Mouse (Mus musculus) kidney, embryonic 16.5 days (tissue): ENCODE data around the gene Gpr182. TPM values are rescaled to one million over a fixed set of nuclear protein-coding genes. Genes with fewer than 3 reads are reported as not detected.
A peak's percentile ranks its signal among the peaks of the same experiment; 100 is the strongest.

ENCODE experiments used
- ATAC-seq: fragments of 200-750 bp; cut with Nextera tagmentation; 2 replicates; pipeline ENCODE4 v1.8.0; 2017; ENCODE audit warnings: moderate TSS enrichment; ENCODE audit not compliant: low FRiP score, low TSS enrichment
- H3K27ac ChIP-seq: fragments of 300-500 bp; sonication (generic); 2 replicates; pipeline ENCODE4 v1.5.1; 2014; ENCODE audit warnings: low read length
- H3K27me3 ChIP-seq: fragments of 300-500 bp; sonication (generic); 2 replicates; pipeline ENCODE4 v1.6.1; 2014; ENCODE audit warnings: low read length, control low read depth, mixed read lengths; ENCODE audit not compliant: insufficient read depth
- H3K36me3 ChIP-seq: fragments of 300-500 bp; sonication (generic); 2 replicates; pipeline ENCODE4 v1.6.1; 2014; ENCODE audit warnings: low read length, control low read depth, mixed read lengths; ENCODE audit not compliant: insufficient read depth
- H3K4me1 ChIP-seq: fragments of 300-500 bp; sonication (generic); 2 replicates; pipeline ENCODE4 v1.6.1; 2014; ENCODE audit warnings: low read length, control low read depth, mixed read lengths; ENCODE audit not compliant: insufficient read depth
- H3K4me2 ChIP-seq: fragments of 300-500 bp; sonication (generic); replicated peaks from 2 replicates; pipeline ENCODE4 v1.6.1; 2014; ENCODE audit warnings: low read depth, low read length
- H3K4me3 ChIP-seq: fragments of 300-500 bp; sonication (generic); 2 replicates; pipeline ENCODE4 v1.5.1; 2014; ENCODE audit warnings: mild to moderate bottlenecking, low read length
- H3K9ac ChIP-seq: fragments of 300-500 bp; sonication (generic); replicated peaks from 2 replicates; pipeline ENCODE4 v1.6.1; 2014; ENCODE audit warnings: low read length
- H3K9me3 ChIP-seq: fragments of 300-500 bp; sonication (generic); 2 replicates; pipeline ENCODE4 v1.6.1; 2016; ENCODE audit warnings: low read length, control low read depth
- WGBS: fragments of 180-500 bp; shearing (Covaris S2); extraction: QIAGEN DNeasy Blood & Tissue Kit; methylation state at CpG from one replicate; pipeline ENCODE4 v1.1.7; 2014; 5-methylcytosine and 5-hydroxymethylcytosine counted together
- polyA plus RNA-seq: library from polyadenylated mRNA; unstranded; fragments of >200 nt; fragmentation: Nextera tagmentation; extraction: Ambion mirVana; gene quantifications from 2 replicates; pipeline ENCODE4 v1.2.1, GENCODE M21; 2015

Gpr182 gene
- polyA plus RNA-seq, 1 experiment from 2014 or later, result 11.9 TPM

GRCm38 (mm10) chr10:127739661-127740161 is 11.8 kb downstream of the Gpr182 start:
- under 1% methylated on average over 47 of the region's 55 CpGs for WGBS
- Histone ChIP-seq H3K4me3 (peak overlapping the region; percentile 88), H3K27me3 (no peaks in the 10 kb centered on the region), H3K9me3 (no peaks in the 10 kb centered on the region), H3K36me3 (peaks cover 33% of the 10 kb centered on the region), H3K9ac (peak overlapping the region; percentile 97), H3K4me1 (peaks cover 14% of the 10 kb centered on the region), H3K4me2 (peak overlapping the region; percentile 81), H3K27ac (peak overlapping the region; percentile 91)
- ATAC-seq, result peak; percentile 60

GRCm38 (mm10) chr10:127739083-127739660 is 12.4 kb downstream of the Gpr182 start, which contains the start of gene Zbtb39:
TSS of gene Zbtb39 (plus strand) at chr10:127739538.
- WGBS, result under 1% methylated on average over 33 of the region's 61 CpGs
- peak within 1 kb of the TSS; percentile 97 for H3K9ac ChIP-seq
- peak within 1 kb of the TSS; percentile 91 for H3K27ac ChIP-seq
- H3K36me3 ChIP-seq, result peaks cover 28% of the 10 kb centered on the region
- ATAC-seq, result peak; percentile 81
- peak within 1 kb of the TSS; percentile 81 for H3K4me2 ChIP-seq
- H3K4me3 ChIP-seq, result peak within 1 kb of the TSS; percentile 88
- no peaks in the 10 kb centered on the region for H3K27me3 ChIP-seq
- H3K9me3 ChIP-seq, result no peaks in the 10 kb centered on the region
- H3K4me1 ChIP-seq, result peaks cover 14% of the 10 kb centered on the region

GRCm38 (mm10) chr10:127738151-127738882 is 13.2 kb downstream of the Gpr182 start:
- H3K36me3 ChIP-seq, result peaks cover 20% of the 10 kb centered on the region
- H3K9me3 ChIP-seq, result no peaks in the 10 kb centered on the region
- H3K4me1 ChIP-seq, result peaks cover 14% of the 10 kb centered on the region
- ATAC-seq, result peak; percentile 21
- H3K4me2 ChIP-seq, result peak overlapping the region; percentile 81
- H3K27me3 ChIP-seq, result no peaks in the 10 kb centered on the region
- no peak overlapping the region for H3K4me3 ChIP-seq
- H3K27ac ChIP-seq, result peak overlapping the region; percentile 91
- 35% methylated on average over 13 of the region's 13 CpGs for WGBS
- H3K9ac ChIP-seq, result peak overlapping the region; percentile 5; the same call in 1 of the 2 replicates

GRCm38 (mm10) chr10:127737552-127737951 is 14.0 kb downstream of the Gpr182 start:
- no peak overlapping the region for H3K4me3 ChIP-seq
- no peaks in the 10 kb centered on the region for H3K27me3 ChIP-seq
- H3K9me3 ChIP-seq, result no peaks in the 10 kb centered on the region
- H3K27ac ChIP-seq, result no peak overlapping the region
- H3K4me1 ChIP-seq, result peaks cover 14% of the 10 kb centered on the region
- H3K4me2 ChIP-seq, result no peak overlapping the region
- no peak for ATAC-seq
- no peak overlapping the region for H3K9ac ChIP-seq
- 21% methylated on average over 2 of the region's 2 CpGs for WGBS
- peaks cover 12% of the 10 kb centered on the region for H3K36me3 ChIP-seq

- no peak for ATAC-seq
- Histone ChIP-seq H3K4me2 (no peak overlapping the region), H3K9ac (no peak overlapping the region), H3K4me1 (peaks cover 14% of the 10 kb centered on the region), H3K27me3 (no peaks in the 10 kb centered on the region), H3K36me3 (peaks cover 5% of the 10 kb centered on the region), H3K9me3 (no peaks in the 10 kb centered on the region), H3K27ac (no peak overlapping the region), H3K4me3 (no peak overlapping the region)
- WGBS, result 68% methylated on average over 4 of the region's 4 CpGs
Observed at GRCm38 (mm10) chr10:127736916-127737315, 14.6 kb downstream of the Gpr182 start.

DNA sequence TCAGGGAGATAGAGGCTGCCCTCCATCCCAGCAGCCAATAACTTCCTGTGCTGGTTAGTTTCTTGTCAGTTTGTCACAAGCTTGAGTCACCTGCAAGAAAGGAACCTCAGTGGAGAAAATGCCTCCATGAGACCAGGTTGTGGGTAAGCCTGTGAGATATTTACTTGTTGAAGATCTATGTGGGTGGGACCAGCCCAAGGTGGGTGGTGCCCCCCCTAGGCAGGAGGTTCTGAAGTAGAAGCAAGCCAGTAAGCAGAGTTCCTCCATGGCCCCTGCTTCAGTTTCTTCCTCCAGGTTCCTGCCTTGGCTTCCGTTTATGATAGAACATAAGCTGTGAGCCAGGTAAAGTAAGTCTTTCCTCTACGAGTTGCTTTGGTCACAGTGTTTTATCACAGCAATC is 15.3 kb downstream of the Gpr182 start:
- WGBS, result 60% methylated on average over 2 of the region's 2 CpGs
- Histone ChIP-seq H3K27me3 (no peaks in the 10 kb centered on the region), H3K9ac (no peak overlapping the region), H3K27ac (peak overlapping the region; percentile 45; the same call in 1 of the 2 replicates), H3K4me1 (peaks cover 14% of the 10 kb centered on the region), H3K9me3 (no peaks in the 10 kb centered on the region), H3K36me3 (no peaks in the 10 kb centered on the region), H3K4me2 (no peak overlapping the region), H3K4me3 (no peak overlapping the region)
- no peak for ATAC-seq

- Histone ChIP-seq H3K4me1 (peaks cover 4% of the 10 kb centered on the region; the same call in 1 of the 2 replicates), H3K4me3 (no peak overlapping the region), H3K27ac (no peak overlapping the region), H3K27me3 (no peaks in the 10 kb centered on the region), H3K9ac (no peak overlapping the region), H3K4me2 (no peak overlapping the region), H3K36me3 (no peaks in the 10 kb centered on the region), H3K9me3 (no peaks in the 10 kb centered on the region)
- ATAC-seq, result no peak
- WGBS, result 34% methylated on average over 5 of the region's 5 CpGs
Observed at GRCm38 (mm10) chr10:127734434-127734833, 17.1 kb downstream of the Gpr182 start.

GRCm38 (mm10) chr10:127731397-127731796 is 20.1 kb downstream of the Gpr182 start:
- no peaks in the 10 kb centered on the region for H3K36me3 ChIP-seq
- no peak overlapping the region for H3K27ac ChIP-seq
- H3K9ac ChIP-seq, result no peak overlapping the region
- no peaks in the 10 kb centered on the region for H3K4me1 ChIP-seq
- no peak for ATAC-seq
- no peaks in the 10 kb centered on the region for H3K9me3 ChIP-seq
- H3K4me2 ChIP-seq, result no peak overlapping the region
- 13% methylated on average over 5 of the region's 5 CpGs for WGBS
- no peaks in the 10 kb centered on the region for H3K27me3 ChIP-seq
- H3K4me3 ChIP-seq, result no peak overlapping the region

DNA sequence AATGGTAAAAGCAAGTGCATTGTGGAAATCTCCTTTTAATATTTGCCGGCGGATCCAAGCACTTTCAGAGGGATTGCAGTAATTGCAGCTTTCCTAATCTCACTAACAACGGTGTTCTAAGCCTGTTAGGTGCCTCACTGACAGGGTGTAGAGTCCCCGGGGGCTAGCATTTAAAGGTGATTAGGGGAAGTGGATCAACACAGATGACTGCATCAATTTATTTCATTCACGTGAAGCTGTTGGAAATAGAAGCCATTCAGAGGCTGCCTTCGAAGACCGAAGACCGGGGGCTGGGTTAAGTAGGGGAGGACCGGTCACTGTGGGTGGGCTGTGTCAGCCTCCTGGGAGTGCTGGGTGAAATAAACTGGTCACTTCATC is 20.6 kb downstream of the Gpr182 start:
- no peak overlapping the region for H3K27ac ChIP-seq

More for the DNA sequence above, 20.6 kb downstream of the Gpr182 start:
- ATAC-seq, result no peak
- Histone ChIP-seq H3K4me1 (no peaks in the 10 kb centered on the region), H3K4me2 (no peak overlapping the region), H3K9ac (no peak overlapping the region), H3K9me3 (no peaks in the 10 kb centered on the region), H3K36me3 (no peaks in the 10 kb centered on the region), H3K4me3 (no peak overlapping the region), H3K27me3 (no peaks in the 10 kb centered on the region)
- WGBS, result 29% methylated on average over 9 of the region's 9 CpGs
